Mouse (Mus musculus) liver, adult 2 months (tissue): ENCODE results near the gene Nf2. TPM values are rescaled to one million over a fixed set of nuclear protein-coding genes. Genes with fewer than 3 reads are reported as not detected.

ENCODE experiments used
- DNase-seq: peaks from one replicate; pipeline ENCODE4 v3.0.0-alpha.2; 2011; ENCODE audit warnings: low read depth, low spot score; ENCODE audit errors: extremely low read depth
- H3K27ac ChIP-seq: fragments of 200-500 bp; replicated peaks from 2 replicates; pipeline ENCODE4 v1.5.1; 2012; ENCODE audit warnings: low read depth, mild to moderate bottlenecking, control low read depth, inconsistent platforms, low read length; ENCODE audit not compliant: insufficient read depth
- H3K27me3 ChIP-seq: fragments of 200-500 bp; 2 replicates; pipeline ENCODE4 v1.6.1; 2012; ENCODE audit warnings: mild to moderate bottlenecking, moderate library complexity, low read length, inconsistent platforms; ENCODE audit not compliant: control insufficient read depth, insufficient read depth
- H3K36me3 ChIP-seq: fragments of 200-500 bp; 2 replicates; pipeline ENCODE4 v1.6.1; 2012; ENCODE audit warnings: low read length, inconsistent platforms; ENCODE audit not compliant: control insufficient read depth, insufficient read depth
- H3K4me1 ChIP-seq: fragments of 200-500 bp; 2 replicates; pipeline ENCODE4 v1.6.1; 2011; ENCODE audit warnings: low read length; ENCODE audit not compliant: control insufficient read depth, insufficient read depth
- H3K4me3 ChIP-seq: fragments of 200-500 bp; 2 replicates; pipeline ENCODE4 v1.5.1; 2011; ENCODE audit warnings: low read depth, mild to moderate bottlenecking, control low read depth, low read length, moderate library complexity; ENCODE audit not compliant: insufficient read depth
- H3K79me2 ChIP-seq: fragments of 200-500 bp; 2 replicates; pipeline ENCODE4 v1.6.1; 2012; ENCODE audit warnings: inconsistent platforms, mild to moderate bottlenecking, low read length, moderate library complexity; ENCODE audit not compliant: control insufficient read depth, insufficient read depth
- H3K9ac ChIP-seq: fragments of 200-500 bp; 2 replicates; pipeline ENCODE4 v1.6.1; 2012; ENCODE audit warnings: low read depth, mild to moderate bottlenecking, control low read depth, inconsistent platforms, low read length
- CTCF ChIP-seq: fragments of 200-500 bp; IDR thresholded peaks from 2 replicates; pipeline ENCODE4 v1.5.1; 2011; ENCODE audit warnings: low read depth, low read length, control low read depth
- POLR2A ChIP-seq: fragments of 200-500 bp; IDR thresholded peaks from 2 replicates; pipeline ENCODE4 v1.6.1; 2011; ENCODE audit warnings: low read length, control low read depth; ENCODE audit not compliant: insufficient read depth; ENCODE audit errors: extremely low read depth
- WGBS: fragments of 180-500 bp; shearing (Covaris S2); methylation state at CpG from one replicate; pipeline ENCODE4 v1.1.7; 2018; 5-methylcytosine and 5-hydroxymethylcytosine counted together
- polyA plus RNA-seq: library from polyadenylated mRNA; depleted of rRNA; stranded (reverse); fragments of >200 nt; gene quantifications from 2 replicates; pipeline ENCODE4 v1.2.3, GENCODE M21; 2012
- total RNA-seq: library from RNA; depleted of rRNA; stranded (reverse); fragments of >200 nt; gene quantifications from 2 replicates; pipeline ENCODE4 v1.2.3, GENCODE M21; 2014

Gene Nf2
- total and polyA plus RNA-seq, 2 experiments = 11.1 to 16.4 TPM

DNA sequence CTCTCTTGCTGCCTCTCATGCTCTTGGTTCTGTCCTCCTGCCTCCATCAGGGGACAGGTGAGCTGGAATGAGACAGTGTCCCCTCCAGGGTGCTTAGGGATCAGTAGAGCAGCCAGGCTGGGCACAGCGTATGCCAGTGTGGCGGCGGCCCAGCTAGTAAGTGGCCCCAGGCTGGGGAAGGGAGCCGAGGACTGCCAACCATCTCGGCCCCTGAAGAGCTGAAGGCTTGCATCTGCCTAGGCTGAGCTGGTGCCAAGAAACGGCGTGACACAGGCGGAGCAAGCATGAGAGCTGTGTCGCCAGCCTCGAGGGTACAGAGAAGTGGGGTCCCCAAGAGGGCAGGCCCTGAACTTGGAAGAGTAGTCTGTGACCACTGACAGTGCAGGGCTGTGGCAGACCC is 111.7 kb downstream of the Nf2 start:
- H3K36me3 ChIP-seq = no peaks in the 10 kb centered on the region
- no peak overlapping the region for H3K4me3 ChIP-seq
- no peaks in the 10 kb centered on the region for H3K4me1 ChIP-seq
- WGBS = 89% methylated on average over 10 of the region's 10 CpGs
- no peak overlapping the region for H3K9ac ChIP-seq
- no peaks in the 10 kb centered on the region for H3K27me3 ChIP-seq
- no peaks in the 10 kb centered on the region for H3K79me2 ChIP-seq
- no peak for TF ChIP-seq POLR2A
- TF ChIP-seq CTCF = no peak
- no peak for DNase-seq
- H3K27ac ChIP-seq = no peak overlapping the region

DNA sequence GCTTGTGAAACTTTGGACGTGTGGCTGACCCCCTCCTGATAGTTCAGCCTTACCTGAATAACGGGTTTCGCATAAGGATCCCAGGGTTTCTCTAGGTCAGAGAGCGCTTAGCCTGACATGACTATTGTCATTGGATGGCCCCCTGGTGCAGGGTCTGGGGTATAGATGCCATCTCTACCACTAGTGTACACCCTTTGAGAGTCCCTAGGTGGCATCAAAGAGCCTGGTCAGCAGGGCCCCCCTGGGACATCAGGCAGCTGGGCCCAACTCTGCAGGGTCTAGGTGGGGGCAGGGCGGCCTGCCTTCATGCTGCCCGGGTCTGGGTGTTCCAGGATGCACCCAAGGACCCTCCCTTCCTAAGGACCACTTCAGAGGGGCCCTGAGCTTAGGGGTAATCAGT is 113.0 kb downstream of the Nf2 start:
- Histone ChIP-seq H3K4me1 (no peaks in the 10 kb centered on the region), H3K36me3 (no peaks in the 10 kb centered on the region), H3K27ac (no peak overlapping the region), H3K4me3 (no peak overlapping the region), H3K79me2 (no peaks in the 10 kb centered on the region), H3K27me3 (no peaks in the 10 kb centered on the region), H3K9ac (no peak overlapping the region)
- TF ChIP-seq CTCF (no peak), POLR2A (no peak)
- 76% methylated on average over 6 of the region's 6 CpGs for WGBS
- no peak for DNase-seq

DNA sequence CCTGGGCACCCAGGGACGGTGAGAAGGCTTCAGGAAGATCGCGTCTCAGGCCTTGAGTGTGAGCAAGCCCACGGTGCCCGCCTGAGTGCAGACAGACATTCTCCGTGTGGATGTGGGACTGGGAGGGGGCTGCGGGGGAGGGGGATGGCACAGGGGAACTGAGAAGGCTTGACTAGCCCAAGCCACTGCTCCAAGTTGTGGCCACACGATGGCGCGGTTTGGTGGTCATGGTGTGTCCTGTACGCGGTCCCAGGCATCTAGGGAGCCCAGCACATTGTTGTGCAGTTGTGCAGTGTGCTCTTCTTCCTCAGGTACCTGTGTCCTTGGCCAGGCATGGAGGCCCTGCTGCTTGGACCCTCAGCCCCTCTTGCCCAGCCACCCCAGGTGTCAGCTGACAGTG is 115.2 kb downstream of the Nf2 start:
- Histone ChIP-seq H3K36me3 (no peaks in the 10 kb centered on the region), H3K79me2 (no peaks in the 10 kb centered on the region), H3K4me1 (no peaks in the 10 kb centered on the region), H3K4me3 (no peak overlapping the region), H3K9ac (no peak overlapping the region), H3K27me3 (no peaks in the 10 kb centered on the region), H3K27ac (no peak overlapping the region)
- DNase-seq = no peak
- no peak for TF ChIP-seq POLR2A
- no peak for TF ChIP-seq CTCF
- WGBS = 59% methylated on average over 12 of the region's 12 CpGs

DNA sequence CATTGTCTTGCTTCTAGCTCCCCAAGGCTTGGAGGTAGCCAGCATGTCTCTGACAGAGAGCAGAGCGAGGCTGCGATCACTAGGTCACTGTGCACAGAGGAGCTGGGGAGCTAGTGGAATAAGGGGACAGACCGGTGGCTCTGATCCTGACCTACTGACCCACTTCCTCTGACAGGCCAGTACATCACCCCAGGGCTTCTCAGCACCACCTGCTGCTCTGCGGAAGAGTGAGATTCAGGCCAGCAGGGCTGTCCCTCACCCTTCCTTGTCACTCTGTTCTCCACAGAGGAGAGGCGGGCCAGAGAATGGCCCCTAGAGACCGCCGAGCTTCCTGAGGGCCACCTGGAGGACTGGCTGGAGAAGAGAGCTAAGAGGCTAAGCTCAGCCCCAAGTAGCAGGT is 117.6 kb downstream of the Nf2 start:
- H3K4me3 ChIP-seq = no peak overlapping the region
- no peaks in the 10 kb centered on the region for H3K27me3 ChIP-seq
- no peak overlapping the region for H3K27ac ChIP-seq
- 90% methylated on average over 7 of the region's 7 CpGs for WGBS
- TF ChIP-seq POLR2A (no peak), CTCF (no peak)
- H3K9ac ChIP-seq = no peak overlapping the region
- H3K79me2 ChIP-seq = no peaks in the 10 kb centered on the region
- no peaks in the 10 kb centered on the region for H3K4me1 ChIP-seq
- H3K36me3 ChIP-seq = no peaks in the 10 kb centered on the region
- DNase-seq = no peak

DNA sequence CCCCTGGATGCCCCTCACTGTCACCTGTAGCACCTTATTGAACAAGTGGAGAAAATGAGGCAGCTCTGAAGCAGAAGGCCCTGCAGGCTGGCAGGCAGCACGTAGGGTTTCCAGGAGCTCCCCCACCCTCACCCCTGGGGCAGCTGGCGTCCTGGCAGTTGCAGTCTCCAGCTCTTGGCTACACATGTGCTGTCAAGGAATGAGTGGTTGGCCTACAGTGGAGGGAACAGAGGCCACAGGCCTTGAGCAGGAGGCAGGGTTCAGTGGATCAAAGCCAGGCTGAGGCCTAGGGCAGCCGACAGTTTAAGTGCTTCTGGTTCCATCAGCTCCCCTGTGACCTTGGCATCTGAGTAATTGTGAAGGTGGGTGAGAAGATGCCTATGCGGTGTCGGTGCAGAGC is 118.4 kb downstream of the Nf2 start:
- H3K27ac ChIP-seq = no peak overlapping the region
- no peak overlapping the region for H3K4me3 ChIP-seq
- H3K79me2 ChIP-seq = no peaks in the 10 kb centered on the region
- H3K36me3 ChIP-seq = no peaks in the 10 kb centered on the region
- DNase-seq = no peak
- H3K9ac ChIP-seq = no peak overlapping the region
- TF ChIP-seq CTCF (no peak), POLR2A (no peak)
- no peaks in the 10 kb centered on the region for H3K4me1 ChIP-seq
- no peaks in the 10 kb centered on the region for H3K27me3 ChIP-seq
- 89% methylated on average over 5 of the region's 5 CpGs for WGBS

DNA sequence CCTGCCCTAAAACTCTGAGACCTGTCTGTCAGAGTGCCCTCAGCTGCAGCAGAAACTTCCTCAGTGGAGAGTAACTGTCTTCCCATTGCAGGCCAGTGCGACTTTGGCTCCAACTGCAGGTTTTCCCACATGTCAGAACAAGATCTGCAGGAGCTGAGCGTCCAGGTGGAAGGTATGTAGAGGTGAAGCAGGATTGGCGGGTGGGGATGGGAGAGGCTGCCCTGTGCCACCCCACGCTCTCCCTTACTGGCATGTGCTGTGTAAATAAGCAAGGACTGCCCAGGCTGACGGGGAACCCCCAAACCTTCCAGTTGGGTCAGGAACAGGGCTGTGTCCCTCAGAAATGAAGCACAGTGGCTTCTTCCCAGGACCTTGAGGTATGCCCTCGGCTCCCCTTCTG is 119.2 kb downstream of the Nf2 start:
- Histone ChIP-seq H3K27me3 (no peaks in the 10 kb centered on the region), H3K9ac (no peak overlapping the region), H3K79me2 (no peaks in the 10 kb centered on the region), H3K27ac (no peak overlapping the region), H3K4me3 (no peak overlapping the region), H3K4me1 (no peaks in the 10 kb centered on the region), H3K36me3 (no peaks in the 10 kb centered on the region)
- no peak for TF ChIP-seq CTCF
- TF ChIP-seq POLR2A = no peak
- DNase-seq = no peak
- WGBS = 89% methylated on average over 6 of the region's 6 CpGs
